Mouse (Mus musculus): ENCODE results near the gene Fmn2. TPM values are rescaled to one million over a fixed set of nuclear protein-coding genes. Genes with fewer than 3 reads are reported as not detected.

The Fmn2 gene
- 0.34 and 0.92 TPM in 2 replicates for polyA plus RNA-seq (2011; ENCODE audit: insufficient read depth, insufficient read length, low replicate concordance, missing spikeins)

DNA sequence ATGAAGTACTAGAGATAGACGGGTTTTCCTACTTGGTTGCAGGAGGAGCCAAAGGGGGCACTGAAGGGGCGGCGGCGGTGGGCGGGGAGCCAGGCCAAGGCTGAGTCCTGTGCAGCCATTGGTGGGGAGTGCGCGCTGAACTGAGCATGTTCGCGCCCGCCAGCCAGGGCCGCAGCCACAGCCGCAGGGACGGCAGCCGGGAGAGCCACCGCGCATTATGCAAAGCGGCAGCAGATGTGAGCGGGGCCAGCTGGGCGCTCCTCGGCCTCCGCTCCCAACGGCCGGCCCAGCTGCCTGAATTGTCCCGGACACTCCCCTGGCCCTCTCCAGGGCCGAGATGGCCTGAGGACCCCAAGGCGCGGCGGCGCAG is at the start of gene Fmn2:
Fmn2 (plus strand) TSS at position 165 of the 370 bp plus-strand sequence.
- Histone ChIP-seq H3K27ac (ENCODE audit: control insufficient read depth, insufficient read depth, low read depth, low read length, poor library complexity) (no peak within 1 kb of the TSS), H3K4me1 (ENCODE audit: control insufficient read depth, insufficient read depth, low read length) (no peaks in the 10 kb centered on the region), H3K4me3 (replicated peaks; ENCODE audit: control insufficient read depth, low read depth, low read length) (peak within 1 kb of the TSS; percentile 26)
- TF ChIP-seq POLR2A (IDR thresholded peaks at IDR 0.05; ENCODE audit: borderline replicate concordance, control insufficient read depth, low read depth, low read length) (no peak), CTCF (IDR thresholded peaks at IDR 0.05; ENCODE audit: control insufficient read depth, insufficient read depth, low read length) (no peak)
- WGBS, result under 1% methylated on average over 29 of the region's 29 CpGs

DNA sequence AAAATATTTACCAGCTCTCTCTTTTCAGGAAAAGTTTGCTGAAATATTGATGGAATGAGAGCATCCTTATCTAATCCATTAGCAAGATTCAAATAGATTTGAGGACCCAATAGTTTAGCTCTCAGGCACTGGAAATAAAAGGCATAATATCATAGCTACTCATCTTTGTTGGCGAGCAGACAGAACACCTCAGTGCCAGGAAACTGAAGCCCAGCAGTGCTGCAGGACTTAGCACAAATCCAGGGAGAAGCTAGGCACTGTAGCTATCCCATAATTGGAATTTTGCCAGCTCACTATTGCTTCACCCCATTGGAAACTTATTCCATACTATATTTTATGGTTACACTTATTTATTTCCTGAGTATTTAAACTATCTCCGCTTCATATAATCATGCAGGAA is 46.5 kb upstream of the Fmn2 start:
- WGBS, result 81% methylated on average over 2 of the region's 2 CpGs
- Histone ChIP-seq H3K4me1 (ENCODE audit: control insufficient read depth, insufficient read depth, low read length) (no peaks in the 10 kb centered on the region), H3K27ac (ENCODE audit: control insufficient read depth, insufficient read depth, low read depth, low read length, poor library complexity) (no peak overlapping the region), H3K4me3 (replicated peaks; ENCODE audit: control insufficient read depth, low read depth, low read length) (no peak overlapping the region)
- TF ChIP-seq CTCF (IDR thresholded peaks at IDR 0.05; ENCODE audit: control insufficient read depth, insufficient read depth, low read length) (no peak), POLR2A (IDR thresholded peaks at IDR 0.05; ENCODE audit: borderline replicate concordance, control insufficient read depth, low read depth, low read length) (no peak)

DNA sequence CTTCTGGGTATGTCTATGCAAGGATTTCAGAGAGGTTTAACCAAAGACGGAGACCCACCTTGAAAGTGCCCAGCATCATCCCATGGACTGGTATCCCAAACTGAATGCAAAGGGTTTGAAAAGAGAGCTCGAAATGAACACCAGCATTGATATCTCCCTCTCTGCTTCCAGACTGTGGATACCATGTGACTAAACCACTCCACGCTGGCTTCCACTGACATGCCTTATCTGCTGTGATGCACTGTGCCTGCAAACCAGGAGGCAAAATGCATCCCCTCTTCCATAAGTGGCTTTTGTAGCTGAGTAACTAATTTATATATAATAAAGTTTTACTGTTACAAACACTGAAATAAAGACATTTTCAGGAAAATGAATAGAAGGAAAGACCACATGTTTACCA is 36.2 kb upstream of the Fmn2 start:
- Histone ChIP-seq H3K4me1 (ENCODE audit: control insufficient read depth, insufficient read depth, low read length) (no peaks in the 10 kb centered on the region), H3K4me3 (replicated peaks; ENCODE audit: control insufficient read depth, low read depth, low read length) (no peak overlapping the region), H3K27ac (ENCODE audit: control insufficient read depth, insufficient read depth, low read depth, low read length, poor library complexity) (no peak overlapping the region)
- no peak for TF ChIP-seq CTCF (IDR thresholded peaks at IDR 0.05; ENCODE audit: control insufficient read depth, insufficient read depth, low read length)
- TF ChIP-seq POLR2A (IDR thresholded peaks at IDR 0.05; ENCODE audit: borderline replicate concordance, control insufficient read depth, low read depth, low read length), result no peak
- 71% methylated on average over 3 of the region's 3 CpGs for WGBS

DNA sequence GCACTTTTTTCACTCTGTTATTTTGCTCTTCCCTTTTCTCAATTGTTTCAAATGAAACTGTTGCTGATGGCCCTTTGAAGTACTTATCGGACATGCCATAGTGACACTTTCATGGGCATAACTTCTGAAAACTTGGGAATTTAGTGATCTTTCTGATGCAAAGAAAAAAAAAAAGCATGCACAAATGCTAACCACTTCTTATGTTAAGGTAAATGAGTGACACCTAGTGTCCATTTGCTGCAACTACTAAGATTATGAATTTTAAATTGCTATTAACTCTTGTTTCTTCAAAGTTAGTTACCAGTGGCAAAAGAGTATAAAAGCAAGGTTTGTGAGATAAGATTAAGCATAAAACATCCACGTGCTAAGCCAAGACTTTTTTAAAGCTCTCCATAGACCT is 35.4 kb upstream of the Fmn2 start:
- no peaks in the 10 kb centered on the region for H3K4me1 ChIP-seq (ENCODE audit: control insufficient read depth, insufficient read depth, low read length)
- WGBS, result 26% methylated on average over 2 of the region's 2 CpGs
- H3K27ac ChIP-seq (ENCODE audit: control insufficient read depth, insufficient read depth, low read depth, low read length, poor library complexity), result no peak overlapping the region
- H3K4me3 ChIP-seq (replicated peaks; ENCODE audit: control insufficient read depth, low read depth, low read length), result no peak overlapping the region
- no peak for TF ChIP-seq POLR2A (IDR thresholded peaks at IDR 0.05; ENCODE audit: borderline replicate concordance, control insufficient read depth, low read depth, low read length)
- no peak for TF ChIP-seq CTCF (IDR thresholded peaks at IDR 0.05; ENCODE audit: control insufficient read depth, insufficient read depth, low read length)

DNA sequence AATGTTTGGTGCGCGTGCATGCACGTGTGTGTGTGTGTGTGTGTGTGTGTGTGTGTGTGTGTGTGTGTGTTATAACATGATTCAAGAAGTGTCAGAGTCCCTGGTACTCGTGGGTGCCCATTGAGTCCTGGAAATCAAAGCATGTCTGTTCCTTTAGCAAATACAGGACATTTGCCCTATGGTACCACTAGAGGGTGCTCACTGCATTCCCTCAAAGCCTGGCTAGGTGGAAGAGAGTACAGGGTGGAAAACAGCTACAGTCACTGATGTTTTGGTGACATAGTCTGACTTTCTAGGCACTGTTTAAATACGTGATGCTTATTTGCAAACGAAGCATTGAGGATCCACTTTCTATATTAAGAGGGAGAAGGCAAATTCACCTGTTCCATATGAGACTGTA is 31.9 kb upstream of the Fmn2 start:
- Histone ChIP-seq H3K27ac (ENCODE audit: control insufficient read depth, insufficient read depth, low read depth, low read length, poor library complexity) (no peak overlapping the region), H3K4me1 (ENCODE audit: control insufficient read depth, insufficient read depth, low read length) (no peaks in the 10 kb centered on the region), H3K4me3 (replicated peaks; ENCODE audit: control insufficient read depth, low read depth, low read length) (no peak overlapping the region)
- peak; percentile 41 for TF ChIP-seq CTCF (IDR thresholded peaks at IDR 0.05; ENCODE audit: control insufficient read depth, insufficient read depth, low read length)
- TF ChIP-seq POLR2A (IDR thresholded peaks at IDR 0.05; ENCODE audit: borderline replicate concordance, control insufficient read depth, low read depth, low read length), result no peak
- 6% methylated on average over 6 of the region's 6 CpGs for WGBS

DNA sequence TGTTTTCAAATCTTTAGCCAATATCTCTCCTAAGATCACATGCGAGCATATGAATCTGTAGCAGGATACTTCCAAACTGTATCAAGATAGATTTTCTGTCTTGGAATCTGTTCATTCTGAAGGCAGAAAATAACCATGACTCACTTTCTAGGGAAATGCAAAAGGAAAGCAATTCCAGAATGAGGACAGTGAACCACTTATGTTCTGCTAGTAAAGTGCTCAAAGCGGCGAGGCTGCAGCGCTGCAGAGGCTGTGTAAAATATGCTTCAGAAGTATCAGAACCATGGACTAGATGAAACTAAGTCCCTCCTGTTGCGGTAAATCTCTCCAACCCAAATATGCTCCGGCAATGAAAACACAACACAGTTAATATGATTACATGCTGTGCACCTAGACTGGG is 19.1 kb upstream of the Fmn2 start:
- no peak overlapping the region for H3K4me3 ChIP-seq (replicated peaks; ENCODE audit: control insufficient read depth, low read depth, low read length)
- no peak overlapping the region for H3K27ac ChIP-seq (ENCODE audit: control insufficient read depth, insufficient read depth, low read depth, low read length, poor library complexity)
- TF ChIP-seq POLR2A (IDR thresholded peaks at IDR 0.05; ENCODE audit: borderline replicate concordance, control insufficient read depth, low read depth, low read length), result no peak
- TF ChIP-seq CTCF (IDR thresholded peaks at IDR 0.05; ENCODE audit: control insufficient read depth, insufficient read depth, low read length), result no peak
- H3K4me1 ChIP-seq (ENCODE audit: control insufficient read depth, insufficient read depth, low read length), result no peaks in the 10 kb centered on the region
- 82% methylated on average over 6 of the region's 6 CpGs for WGBS

DNA sequence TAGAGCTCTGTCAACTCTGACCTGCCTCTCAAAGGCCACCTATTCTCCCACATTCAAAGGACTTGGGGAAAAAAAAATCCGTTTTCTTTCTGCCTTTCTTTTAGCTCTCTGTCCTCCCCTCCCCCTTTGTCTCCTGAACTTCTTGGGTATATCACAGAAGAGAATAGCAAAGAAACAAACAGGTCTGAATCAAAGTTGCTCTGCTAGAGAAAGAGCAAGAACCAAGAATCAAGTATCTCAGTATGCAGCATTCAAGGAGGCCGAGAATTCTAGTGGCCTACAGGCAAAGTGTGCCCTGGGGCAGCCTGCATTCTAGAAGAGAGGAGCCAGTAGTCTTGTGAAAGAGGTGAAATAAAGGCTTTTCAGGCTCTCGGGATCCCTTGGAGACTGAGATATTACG is 1.6 kb upstream of the Fmn2 start:
- 74% methylated on average over 4 of the region's 4 CpGs for WGBS
- H3K4me3 ChIP-seq (replicated peaks; ENCODE audit: control insufficient read depth, low read depth, low read length), result no peak overlapping the region

DNA sequence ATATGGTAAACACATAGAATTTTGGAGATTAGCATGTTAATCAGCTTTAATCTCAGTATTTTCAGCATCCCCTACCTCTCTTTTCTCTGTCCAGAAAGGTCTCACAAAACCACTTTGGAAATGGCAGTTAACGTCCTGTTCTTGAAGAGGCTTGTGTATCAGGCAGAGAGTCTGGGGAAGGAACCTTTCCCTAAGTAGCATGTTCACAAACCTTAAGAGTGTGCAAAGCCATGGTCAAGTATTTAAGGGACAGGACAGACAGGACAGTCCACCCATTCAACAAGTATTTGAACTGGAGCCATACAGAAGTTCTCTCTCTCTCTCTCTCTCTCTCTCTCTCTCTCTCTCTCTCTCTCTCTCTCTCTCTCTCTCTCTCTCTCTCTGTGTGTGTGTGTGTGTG is 614 bp upstream of the Fmn2 start:
- Histone ChIP-seq H3K4me1 (ENCODE audit: control insufficient read depth, insufficient read depth, low read length) (no peaks in the 10 kb centered on the region), H3K27ac (ENCODE audit: control insufficient read depth, insufficient read depth, low read depth, low read length, poor library complexity) (no peak overlapping the region), H3K4me3 (replicated peaks; ENCODE audit: control insufficient read depth, low read depth, low read length) (no peak overlapping the region)
- WGBS, result 60% methylated on average over 1 of the region's 1 CpGs
- TF ChIP-seq CTCF (IDR thresholded peaks at IDR 0.05; ENCODE audit: control insufficient read depth, insufficient read depth, low read length), result no peak
- TF ChIP-seq POLR2A (IDR thresholded peaks at IDR 0.05; ENCODE audit: borderline replicate concordance, control insufficient read depth, low read depth, low read length), result no peak

More for the DNA sequence above, 1.6 kb upstream of the Fmn2 start:
- no peaks in the 10 kb centered on the region for H3K4me1 ChIP-seq (ENCODE audit: control insufficient read depth, insufficient read depth, low read length)
- TF ChIP-seq POLR2A (IDR thresholded peaks at IDR 0.05; ENCODE audit: borderline replicate concordance, control insufficient read depth, low read depth, low read length) (no peak), CTCF (IDR thresholded peaks at IDR 0.05; ENCODE audit: control insufficient read depth, insufficient read depth, low read length) (no peak)
- H3K27ac ChIP-seq (ENCODE audit: control insufficient read depth, insufficient read depth, low read depth, low read length, poor library complexity), result no peak overlapping the region

All from bone marrow, adult 2 months (tissue).